Mouse (Mus musculus) heart, adult 2 months (tissue): ENCODE measurements around the gene Rnf4. TPM values are rescaled to one million over a fixed set of nuclear protein-coding genes. Genes with fewer than 3 reads are reported as not detected.

Source experiments
- DNase-seq, 2 experiments: peaks; one replicate each; pipeline ENCODE4 v3.0.0; 2021
- H3K27ac ChIP-seq: fragments of 200-600 bp; 2 replicates; pipeline ENCODE4 v1.8.1; 2022
- H3K27me3 ChIP-seq: fragments of 200-500 bp; 2 replicates; pipeline ENCODE4 v1.6.1; 2012; ENCODE audit warnings: mild to moderate bottlenecking, low read length, inconsistent platforms, mixed read lengths; ENCODE audit not compliant: control insufficient read depth, insufficient read depth
- H3K36me3 ChIP-seq: fragments of 200-500 bp; 2 replicates; pipeline ENCODE4 v1.6.1; 2012; ENCODE audit warnings: low read length, inconsistent platforms; ENCODE audit not compliant: control insufficient read depth, insufficient read depth
- H3K4me1 ChIP-seq: fragments of 200-500 bp; 2 replicates; pipeline ENCODE4 v1.6.1; 2011; ENCODE audit warnings: low read length; ENCODE audit not compliant: control insufficient read depth, insufficient read depth
- H3K4me3 ChIP-seq: fragments of 200-600 bp; 2 replicates; pipeline ENCODE4 v1.8.1; 2022
- H3K79me2 ChIP-seq: fragments of 200-500 bp; replicated peaks from 2 replicates; pipeline ENCODE4 v1.6.1; 2012; ENCODE audit warnings: mild to moderate bottlenecking, inconsistent platforms, low read length, moderate library complexity, mixed read lengths; ENCODE audit not compliant: control insufficient read depth, insufficient read depth
- H3K9ac ChIP-seq: fragments of 200-500 bp; 2 replicates; pipeline ENCODE4 v1.6.1; 2012; ENCODE audit warnings: low read depth, mild to moderate bottlenecking, control low read depth, inconsistent platforms, low read length, mixed read lengths
- CTCF ChIP-seq: fragments of 200-600 bp; IDR thresholded peaks from 2 replicates; pipeline ENCODE4 v1.8.1; 2022; ENCODE audit warnings: antibody characterized with exemption, mild to moderate bottlenecking, moderate library complexity
- EP300 ChIP-seq: fragments of 200-500 bp; IDR thresholded peaks from 2 replicates; pipeline ENCODE4 v1.6.1; 2011; ENCODE audit warnings: low read depth, low read length, control low read depth; ENCODE audit not compliant: insufficient read depth
- POLR2A ChIP-seq: fragments of 200-500 bp; IDR thresholded peaks from 2 replicates; pipeline ENCODE4 v1.6.1; 2011; ENCODE audit warnings: mild to moderate bottlenecking, low read depth, low read length, control low read depth; ENCODE audit not compliant: insufficient read depth
- WGBS: fragments of 180-500 bp; shearing (Covaris S2); methylation state at CpG from one replicate; pipeline ENCODE4 v1.1.7; 2018; 5-methylcytosine and 5-hydroxymethylcytosine counted together
- intact Hi-C: fragments of 180-260 bp; cut with DNase I; formaldehyde crosslinking; loops from one replicate; pipeline ENCODE4 v1.15.1; 2025
- polyA plus RNA-seq: library from polyadenylated mRNA; depleted of rRNA; stranded (reverse); fragments of >200 nt; gene quantifications from 2 replicates; pipeline ENCODE4 v1.2.3, GENCODE M21; 2012
- total RNA-seq, 2 experiments: library from RNA; stranded (reverse); gene quantifications; 2 replicates each; pipeline ENCODE4 v1.2.3; 2021

Gene Rnf4
- total and polyA plus RNA-seq, 3 experiments: 27.2 to 31.5 (median 30.9) TPM

- TF ChIP-seq EP300 (no peak), CTCF (no peak), POLR2A (no peak)
- Histone ChIP-seq H3K36me3 (peaks cover 20% of the 10 kb centered on the region), H3K27me3 (no peaks in the 10 kb centered on the region), H3K79me2 (peaks cover 4% of the 10 kb centered on the region; the same call in 1 of the 2 replicates), H3K27ac (no peak overlapping the region), H3K4me1 (peaks cover 6% of the 10 kb centered on the region), H3K9ac (no peak overlapping the region), H3K4me3 (no peak overlapping the region)
- 96% methylated on average over 6 of the region's 6 CpGs for WGBS
- intact Hi-C loops: no loop called here
- no peak for DNase-seq
Measured at GRCm38 (mm10) chr5:34340246-34340645, 4.2 kb downstream of the Rnf4 start.

- H3K27me3 ChIP-seq: no peaks in the 10 kb centered on the region
- intact Hi-C loops: no loop called here
- TF ChIP-seq EP300: no peak
- no peak for TF ChIP-seq POLR2A
- no peak for TF ChIP-seq CTCF
- no peak overlapping the region for H3K27ac ChIP-seq
- no peak overlapping the region for H3K9ac ChIP-seq
- no peak for DNase-seq
- 87% methylated on average over 3 of the region's 3 CpGs for WGBS
- peaks cover 5% of the 10 kb centered on the region; the same call in 1 of the 2 replicates for H3K36me3 ChIP-seq
- no peaks in the 10 kb centered on the region for H3K4me1 ChIP-seq
- no peak overlapping the region for H3K4me3 ChIP-seq
- H3K79me2 ChIP-seq: no peaks in the 10 kb centered on the region; the same call in 1 of the 2 replicates
Measured at GRCm38 (mm10) chr5:34352084-34352631, 16.1 kb downstream of the Rnf4 start.

GRCm38 (mm10) chr5:34360261-34360660, 24.2 kb downstream of the Rnf4 start:
- H3K4me3 ChIP-seq: no peak overlapping the region
- no peak for DNase-seq
- H3K27me3 ChIP-seq: no peaks in the 10 kb centered on the region
- H3K79me2 ChIP-seq: no peaks in the 10 kb centered on the region
- H3K27ac ChIP-seq: no peak overlapping the region
- TF ChIP-seq CTCF (no peak), POLR2A (no peak), EP300 (no peak)
- H3K36me3 ChIP-seq: no peaks in the 10 kb centered on the region
- intact Hi-C loops: loop anchor here (10.0 kb wide), 1 partner anchor 705 kb away; the partner anchor contains the start of genes Slbp, Tacc3 and Tmem129
- H3K4me1 ChIP-seq: no peaks in the 10 kb centered on the region
- H3K9ac ChIP-seq: no peak overlapping the region
- WGBS: 89% methylated on average over 3 of the region's 3 CpGs

- Histone ChIP-seq H3K36me3 (no peaks in the 10 kb centered on the region), H3K27ac (no peak overlapping the region), H3K4me3 (no peak overlapping the region), H3K27me3 (no peaks in the 10 kb centered on the region), H3K9ac (no peak overlapping the region), H3K79me2 (no peaks in the 10 kb centered on the region), H3K4me1 (no peaks in the 10 kb centered on the region)
- no peak for DNase-seq
- TF ChIP-seq EP300 (no peak), CTCF (no peak), POLR2A (no peak)
- intact Hi-C loops: loop anchor here (10.0 kb wide), 1 partner anchor 708 kb away; the partner anchor contains the start of genes Slbp, Tacc3 and Tmem129
Measured at GRCm38 (mm10) chr5:34363115-34363514, 27.0 kb downstream of the Rnf4 start.

GRCm38 (mm10) chr5:34368551-34369290, 32.6 kb downstream of the Rnf4 start:
- Histone ChIP-seq H3K27ac (peak overlapping the region; percentile 87), H3K9ac (peak overlapping the region; percentile 76), H3K4me1 (peaks cover 6% of the 10 kb centered on the region), H3K4me3 (peak overlapping the region; percentile 89), H3K79me2 (peaks cover 9% of the 10 kb centered on the region; the same call in 1 of the 2 replicates), H3K36me3 (peaks cover 17% of the 10 kb centered on the region), H3K27me3 (no peaks in the 10 kb centered on the region)
- intact Hi-C loops: loop anchor here (1.0 to 10.0 kb wide), 4 partner anchors 32 to 714 kb away; partner anchors contain the start of genes Grk4, Haus3, Nop14 and Poln
- no peak for DNase-seq
- 69% methylated on average over 7 of the region's 7 CpGs for WGBS
- TF ChIP-seq POLR2A (no peak), CTCF (no peak), EP300 (no peak)
